Mouse (Mus musculus) urinary bladder, postnatal 14 days (tissue): Measurements from ENCODE around the gene Tgfbr3.

ENCODE experiments used
- DNase-seq: peaks from one replicate; pipeline ENCODE4 v3.0.0; 2021; ENCODE audit warnings: low spot score

Gene Tgfbr3

DNA sequence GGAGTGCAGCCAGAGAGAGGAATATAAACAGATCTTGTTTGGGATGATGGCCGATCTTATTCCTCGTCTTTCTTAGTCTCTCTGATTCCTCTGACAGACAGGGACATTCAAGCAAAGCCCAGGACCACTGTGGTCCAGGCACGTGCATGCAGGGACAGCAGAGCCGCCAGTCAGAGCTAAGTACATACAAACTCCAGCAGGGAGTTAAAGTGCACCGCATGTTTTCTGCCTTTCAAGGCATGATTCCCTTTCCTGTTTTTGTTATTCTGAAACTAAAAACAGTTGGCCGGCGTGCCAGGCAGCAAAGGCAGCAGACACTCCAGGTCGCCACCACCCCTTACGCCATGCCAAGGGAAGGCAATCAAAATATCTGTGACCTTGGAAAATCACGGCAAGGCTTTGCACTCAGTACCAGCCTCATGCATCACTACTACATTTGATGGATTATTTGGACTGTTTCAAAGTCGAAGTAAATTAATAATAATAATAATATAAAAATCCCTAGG lies 143.3 kb downstream of the Tgfbr3 start:
- no peak for DNase-seq

DNA sequence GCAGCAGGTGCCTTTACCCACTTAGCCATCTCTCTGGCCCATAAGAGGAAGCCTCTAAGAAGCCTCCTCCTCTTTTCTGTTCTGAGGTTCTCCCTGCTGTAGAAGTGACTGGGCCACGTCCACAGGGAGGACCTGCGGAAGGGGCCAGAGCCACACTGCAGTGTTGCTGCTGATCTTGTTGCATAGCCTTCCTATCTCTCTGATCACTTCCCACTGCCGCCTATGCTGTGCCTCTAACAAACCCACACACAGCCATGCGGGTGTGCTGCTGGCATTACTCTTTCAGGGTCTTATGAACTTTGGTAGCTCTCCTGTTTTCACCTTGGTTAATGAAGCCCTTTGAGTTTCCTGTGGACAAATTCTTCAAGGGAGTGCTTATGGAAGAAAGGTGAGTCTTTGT lies 144.3 kb downstream of the Tgfbr3 start:
- DNase-seq: no peak

DNA sequence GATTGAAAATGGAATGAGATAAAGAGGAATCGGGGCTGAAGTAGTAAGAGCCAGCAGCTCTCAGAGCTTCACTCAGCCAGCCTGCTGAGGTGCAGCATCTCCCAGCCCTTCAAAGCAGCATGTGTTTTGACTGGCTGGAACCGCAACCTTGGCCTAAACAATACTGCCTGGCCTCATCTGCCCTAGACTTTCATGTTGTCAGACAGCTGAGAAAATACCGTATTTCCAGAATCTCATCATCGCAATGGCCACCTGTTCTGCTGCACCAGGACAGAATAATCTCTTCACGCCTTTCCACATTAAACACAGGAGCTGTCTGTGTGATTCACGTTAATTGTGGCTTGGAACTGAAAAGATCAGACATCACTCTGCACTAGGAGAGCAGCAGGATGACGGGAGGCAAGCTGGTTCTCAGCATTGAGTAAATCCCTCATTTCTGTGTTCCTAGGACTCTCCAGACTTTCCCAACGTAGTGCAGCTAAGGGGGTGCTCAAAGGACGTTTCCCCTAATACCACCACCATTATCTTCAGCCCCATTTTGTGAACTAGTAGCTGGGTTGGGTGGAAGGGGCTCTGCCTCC lies 145.1 kb downstream of the Tgfbr3 start:
- no peak for DNase-seq

DNA sequence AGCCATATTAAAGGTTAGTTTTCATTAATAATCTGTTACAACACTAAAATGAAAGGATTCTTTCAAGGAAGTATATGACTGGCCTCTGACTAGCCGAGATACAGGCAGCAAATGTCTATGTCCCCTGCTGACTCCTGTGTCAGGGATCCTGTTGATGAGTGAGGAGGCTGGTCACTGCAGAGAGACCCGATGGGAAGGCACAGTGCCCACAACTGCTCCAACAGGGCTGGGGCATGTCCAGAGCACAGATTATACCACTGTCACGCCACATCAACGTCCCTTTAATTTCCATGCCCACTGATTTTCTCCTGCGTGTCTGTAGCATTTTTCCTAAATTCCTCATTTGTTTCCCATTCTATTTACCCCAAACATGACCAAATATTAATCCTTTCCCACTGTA lies 146.0 kb downstream of the Tgfbr3 start:
- no peak for DNase-seq

DNA sequence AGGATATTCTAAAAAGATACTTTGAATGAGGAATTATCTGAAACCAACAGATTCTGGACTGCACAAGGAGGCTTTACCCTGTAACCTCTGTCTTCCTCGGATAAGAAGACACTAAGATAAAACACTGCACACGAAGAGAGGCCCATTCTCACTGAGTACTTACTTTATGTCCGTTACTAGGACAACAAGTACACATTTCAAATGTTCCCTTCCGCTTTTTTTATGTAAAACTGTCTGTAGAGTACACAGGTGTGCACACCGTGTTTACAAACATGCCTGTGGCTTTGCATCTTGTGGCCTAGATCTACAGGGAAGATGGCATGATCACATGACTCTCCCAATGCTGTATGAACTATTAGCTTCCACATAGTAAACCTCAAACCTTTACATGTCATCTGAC lies 146.6 kb downstream of the Tgfbr3 start:
- no peak for DNase-seq

DNA sequence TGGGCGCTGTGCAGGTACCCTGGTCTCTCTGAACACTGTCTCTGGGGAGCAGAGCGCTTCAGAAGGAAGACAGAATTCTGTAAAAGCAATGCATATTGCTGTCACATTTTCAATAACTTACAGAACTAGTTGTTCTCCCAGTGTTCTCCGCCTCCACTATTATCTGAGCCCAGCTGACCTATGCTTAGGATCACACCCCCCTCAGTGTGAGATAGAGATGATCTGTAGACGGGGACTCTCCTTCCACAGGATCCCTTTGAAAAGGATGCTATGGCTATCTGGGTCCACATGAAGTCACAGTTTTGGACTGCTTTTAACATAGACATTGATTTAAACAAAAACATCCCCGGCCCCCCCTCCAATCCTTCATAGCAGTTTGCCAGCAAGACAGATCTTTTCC lies 148.1 kb downstream of the Tgfbr3 start:
- no peak for DNase-seq

DNA sequence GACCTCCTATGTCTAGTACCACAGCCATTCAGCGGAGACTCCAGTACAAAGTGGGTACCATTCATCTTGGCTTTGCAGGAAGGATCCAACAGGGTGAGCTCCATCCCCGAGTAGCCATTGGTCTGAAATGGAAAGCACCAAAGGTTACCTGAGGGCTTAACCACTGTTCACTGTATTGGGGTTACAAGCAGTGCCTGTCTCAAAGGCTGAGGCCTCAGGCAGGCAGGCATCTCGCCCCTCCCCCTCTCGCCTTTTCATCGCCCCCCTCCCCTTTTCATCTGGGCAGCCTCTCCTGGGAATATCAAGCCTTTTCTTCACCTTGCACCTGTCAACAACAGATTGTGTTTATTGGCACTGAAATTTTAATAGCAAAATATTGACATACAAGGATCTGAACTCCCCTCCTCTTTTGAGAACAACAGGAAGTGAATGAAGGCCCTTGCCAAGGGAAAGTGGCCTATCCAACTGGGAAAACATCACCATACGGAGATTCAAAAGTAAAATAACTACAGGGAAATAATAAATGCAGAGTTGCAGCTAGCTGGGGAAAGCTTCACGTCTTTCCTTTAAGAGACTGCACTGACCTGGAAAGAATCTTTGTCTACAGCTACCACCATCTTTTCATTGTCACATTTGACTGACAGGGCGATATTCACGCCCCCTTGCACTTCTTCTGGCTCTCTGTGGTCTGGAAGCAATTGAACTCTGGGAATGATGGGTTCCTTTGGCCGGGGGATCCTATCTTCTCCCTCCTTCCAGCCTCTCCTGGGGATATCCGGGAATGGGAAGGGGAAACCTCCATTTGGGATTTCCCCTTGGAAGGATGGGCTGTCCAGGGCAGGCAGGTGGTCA lies 149.4 kb downstream of the Tgfbr3 start:
- DNase-seq: no peak

DNA sequence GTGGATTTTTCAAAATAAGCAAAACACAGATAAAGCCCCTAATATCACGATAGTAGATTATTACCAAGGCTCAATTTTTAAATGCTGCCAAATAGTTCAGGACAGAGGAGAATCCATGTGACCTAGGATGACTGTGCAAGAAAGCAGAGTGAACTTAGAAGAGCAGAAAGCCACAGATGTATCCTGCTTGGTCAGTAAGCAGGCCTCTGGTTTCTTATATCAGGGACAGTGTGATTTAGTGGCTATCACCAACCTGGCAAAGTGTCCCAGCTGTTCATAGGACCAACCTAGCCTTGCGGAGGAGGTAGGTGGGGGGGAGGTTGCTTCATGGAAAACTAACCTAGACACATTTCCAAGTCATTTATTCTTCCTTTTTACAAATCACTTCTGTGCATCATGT lies 156.1 kb downstream of the Tgfbr3 start:
- DNase-seq: no peak

DNA sequence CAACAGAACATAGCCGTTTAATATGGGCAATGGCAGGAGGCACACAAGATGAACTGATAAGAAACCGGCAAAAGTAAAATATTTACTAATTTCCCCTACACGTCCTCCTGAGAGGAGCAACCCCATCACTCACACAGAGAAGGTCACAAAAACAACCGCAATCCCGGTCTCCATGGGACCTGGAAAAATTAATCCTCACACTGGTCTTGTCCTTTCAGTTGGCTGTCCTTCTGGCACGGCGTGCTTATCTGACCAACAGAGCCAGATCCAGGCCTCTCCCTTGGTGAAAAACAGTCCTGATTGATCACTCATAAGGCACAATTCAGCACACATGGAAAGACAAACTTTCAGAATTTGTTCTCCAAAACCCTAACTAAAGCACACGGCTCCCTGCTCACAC lies 157.2 kb downstream of the Tgfbr3 start:
- no peak for DNase-seq

DNA sequence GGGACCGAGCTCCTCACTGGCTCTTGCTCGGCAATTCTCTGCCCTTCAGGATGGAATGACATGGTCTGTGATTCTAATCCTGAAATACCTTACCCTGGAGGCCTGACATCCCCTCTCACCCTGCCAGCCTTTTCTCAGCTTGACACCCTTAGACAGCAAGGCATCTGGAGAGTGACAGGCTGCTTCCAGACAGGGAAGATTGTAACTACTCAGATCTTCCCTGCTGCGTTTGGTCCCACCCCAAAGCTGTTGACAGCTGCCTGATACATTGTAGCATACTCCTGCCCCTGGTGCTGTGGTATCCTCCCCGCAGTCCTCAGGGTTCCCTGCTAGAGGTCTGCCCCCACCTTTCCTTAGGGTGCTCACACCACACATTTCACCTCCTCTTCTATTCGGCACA lies 160.1 kb downstream of the Tgfbr3 start:
- DNase-seq: no peak

DNA sequence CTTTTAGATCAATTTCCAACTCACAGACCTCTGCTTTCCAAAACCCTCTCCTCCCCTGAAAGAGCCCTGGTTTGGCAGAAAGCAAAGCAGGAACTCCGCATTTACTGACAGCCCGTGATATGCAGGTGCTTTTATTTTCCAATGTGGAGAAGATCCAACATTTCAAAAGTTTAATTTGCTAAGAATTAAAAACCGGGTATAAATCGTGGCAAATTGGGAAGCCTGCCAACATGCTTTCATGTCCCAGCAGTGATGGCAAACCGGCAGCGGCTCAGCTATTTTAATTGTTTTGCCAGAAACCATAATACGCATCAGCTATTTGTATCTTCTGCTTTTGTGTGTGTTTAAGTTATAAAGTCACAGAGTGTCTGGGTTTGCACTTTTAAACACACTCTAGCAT lies 162.9 kb downstream of the Tgfbr3 start:
- DNase-seq: no peak

DNA sequence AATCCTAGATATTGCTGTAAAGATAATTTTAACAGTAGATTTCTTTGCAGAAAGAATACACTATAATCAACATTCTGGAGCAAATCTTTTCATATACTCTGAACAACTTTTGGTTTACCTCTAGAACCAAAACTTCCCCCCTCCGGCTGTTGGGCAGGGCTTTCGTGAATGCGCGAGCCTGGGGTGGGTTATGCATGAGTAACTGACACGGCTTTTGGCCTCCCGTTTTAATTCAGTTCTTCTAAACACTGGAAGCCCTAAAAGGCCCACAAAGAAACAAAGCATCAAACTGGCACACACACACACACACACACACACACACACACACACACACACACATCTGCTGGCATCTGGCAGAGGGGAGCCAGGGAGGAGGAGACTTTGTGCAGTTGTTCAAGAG lies 164.3 kb downstream of the Tgfbr3 start:
- no peak for DNase-seq

DNA sequence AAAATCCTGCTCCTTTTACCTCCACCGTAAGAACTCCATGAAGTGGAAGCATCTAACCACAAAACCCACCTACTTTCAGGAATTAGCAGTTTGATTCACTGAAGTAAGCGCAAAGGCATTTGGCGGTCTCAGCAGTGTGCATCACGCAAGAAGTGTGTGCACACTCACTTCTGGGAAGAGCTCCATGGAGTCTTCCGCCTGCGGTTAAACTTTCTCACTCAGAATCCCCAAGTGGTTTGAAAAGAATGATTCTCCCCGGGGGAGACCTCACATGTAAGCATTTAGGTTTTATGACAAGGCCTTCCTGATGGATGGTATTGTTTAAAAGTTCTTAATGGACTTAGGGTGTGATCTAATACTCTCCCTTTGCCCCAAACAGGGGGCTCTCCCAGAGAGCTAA lies 164.9 kb downstream of the Tgfbr3 start:
- no peak for DNase-seq

DNA sequence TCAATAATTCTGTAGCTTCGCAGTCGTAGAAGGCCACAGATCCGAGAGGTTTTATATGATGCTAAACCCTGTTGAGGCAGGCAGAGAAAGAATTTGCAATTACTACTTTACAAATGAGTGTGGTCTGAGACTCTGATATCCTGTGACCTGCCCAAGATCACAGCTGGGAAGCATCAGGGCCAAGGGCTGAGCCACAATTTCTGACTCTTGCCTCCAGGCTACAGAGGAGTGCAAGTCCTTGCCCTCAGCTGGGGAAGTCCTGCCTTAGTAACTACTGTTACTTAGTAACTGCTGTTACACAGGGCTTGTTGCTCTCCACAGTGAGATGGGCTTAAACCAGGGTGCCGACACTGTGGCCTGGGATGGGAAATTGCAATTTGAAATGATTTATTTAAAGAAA lies 166.8 kb downstream of the Tgfbr3 start:
- peak; percentile 43 for DNase-seq

DNA sequence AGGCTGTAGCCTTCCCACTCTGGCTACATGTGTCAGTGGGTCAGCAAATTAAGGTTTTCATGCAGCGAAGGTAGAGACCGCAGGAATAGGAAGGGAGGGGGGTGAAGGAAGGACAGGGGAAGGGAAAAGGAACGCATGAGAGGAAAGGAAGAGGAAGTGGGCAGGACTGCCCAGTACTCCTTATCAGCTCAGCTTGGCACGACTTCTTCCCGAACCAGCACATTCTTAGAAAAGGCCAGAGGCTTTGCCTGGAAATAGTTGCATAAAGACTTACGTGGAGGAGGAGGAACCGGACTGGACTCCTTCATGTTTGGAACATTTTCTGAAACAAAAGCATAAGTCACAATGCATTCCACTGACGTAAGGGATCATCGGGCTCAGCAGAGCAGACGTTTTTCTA lies 168.3 kb downstream of the Tgfbr3 start:
- peak; percentile 43 for DNase-seq

DNA sequence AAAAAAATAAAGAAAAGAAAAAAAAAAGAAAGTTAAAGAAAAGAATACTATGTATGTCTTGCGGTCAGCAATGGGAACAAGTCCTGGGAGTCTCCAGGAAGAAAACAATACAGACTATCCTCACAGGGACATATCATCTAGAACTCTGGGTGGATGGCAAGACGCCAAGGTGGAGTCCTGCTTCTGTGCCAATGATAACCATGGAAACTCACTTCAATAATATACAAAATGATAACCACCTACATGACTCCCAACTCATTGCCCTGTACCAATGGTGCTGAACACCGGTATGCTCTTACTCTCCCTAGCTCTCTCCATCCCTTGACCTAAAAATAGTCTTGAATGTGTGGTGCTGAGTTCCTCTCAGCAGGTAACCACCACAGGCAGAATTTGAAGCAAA lies 168.8 kb downstream of the Tgfbr3 start:
- DNase-seq: peak; percentile 38

DNA sequence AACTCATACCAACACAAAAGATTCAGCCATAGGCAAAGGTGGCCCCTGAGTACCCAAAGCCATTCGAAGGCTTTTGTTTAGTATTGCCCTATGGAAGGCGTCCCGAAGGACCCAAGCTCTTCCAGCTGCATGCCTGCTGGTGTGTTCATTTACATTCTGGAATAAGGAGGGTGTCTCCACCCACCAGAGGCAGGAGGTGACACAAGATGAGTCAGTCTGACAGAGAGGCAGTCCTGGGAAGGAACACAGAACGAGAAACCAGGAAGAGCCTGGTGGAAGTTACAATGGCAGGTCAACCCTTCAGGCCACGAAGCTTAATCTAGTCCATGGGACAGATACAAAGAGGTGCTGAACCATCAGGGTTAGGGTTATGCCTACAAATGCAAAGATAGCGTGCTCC lies 169.5 kb downstream of the Tgfbr3 start:
- no peak for DNase-seq

DNA sequence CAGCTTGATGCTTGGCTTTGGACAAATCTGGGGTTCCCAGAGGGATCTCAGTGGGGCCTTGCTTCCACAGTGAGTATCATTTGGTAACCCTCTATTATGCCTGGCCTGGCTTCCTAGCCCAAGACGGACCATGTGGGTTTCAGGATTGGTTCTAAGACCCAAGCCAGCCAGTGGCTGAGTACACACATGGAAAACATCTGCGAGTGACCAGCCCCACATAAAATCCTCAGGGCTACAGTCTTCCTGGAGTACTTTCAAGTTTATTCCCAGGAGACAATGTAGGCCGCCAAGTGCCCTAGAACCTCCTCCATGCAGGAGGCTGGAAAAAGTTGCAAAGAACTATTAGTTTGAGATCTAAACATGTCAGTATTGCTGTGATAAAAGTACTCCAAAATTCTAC lies 172.6 kb downstream of the Tgfbr3 start:
- DNase-seq: peak; percentile 68

DNA sequence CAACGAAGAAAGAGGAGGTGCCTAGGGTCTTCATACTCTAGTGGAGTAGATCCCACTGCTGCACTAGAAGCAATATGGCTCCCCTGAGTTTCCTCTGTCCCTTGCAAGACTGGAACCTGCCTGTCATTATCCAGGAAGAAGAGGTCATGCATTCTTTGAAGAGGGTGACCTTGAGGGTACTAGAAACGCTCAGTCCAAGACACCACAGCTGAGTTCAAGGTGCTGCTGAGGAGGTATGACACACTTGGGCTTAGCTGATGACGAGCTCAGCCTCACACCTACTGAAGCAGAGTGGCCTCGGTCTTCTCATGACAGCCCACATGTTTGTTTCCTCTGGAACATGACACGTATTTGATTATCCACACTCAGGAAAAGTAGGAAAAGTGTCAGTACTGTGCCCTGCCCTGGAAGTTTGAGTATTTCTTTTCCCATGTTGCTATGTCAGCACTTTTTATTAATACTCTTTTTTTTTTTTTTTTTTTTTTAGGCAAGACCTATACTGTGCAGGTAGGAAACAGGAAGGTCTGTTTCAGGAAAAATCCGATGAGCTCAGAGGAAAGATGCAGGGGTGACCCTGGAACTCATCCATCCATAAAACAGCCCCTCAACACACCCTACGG lies 176.7 kb downstream of the Tgfbr3 start:
- DNase-seq: no peak

DNA sequence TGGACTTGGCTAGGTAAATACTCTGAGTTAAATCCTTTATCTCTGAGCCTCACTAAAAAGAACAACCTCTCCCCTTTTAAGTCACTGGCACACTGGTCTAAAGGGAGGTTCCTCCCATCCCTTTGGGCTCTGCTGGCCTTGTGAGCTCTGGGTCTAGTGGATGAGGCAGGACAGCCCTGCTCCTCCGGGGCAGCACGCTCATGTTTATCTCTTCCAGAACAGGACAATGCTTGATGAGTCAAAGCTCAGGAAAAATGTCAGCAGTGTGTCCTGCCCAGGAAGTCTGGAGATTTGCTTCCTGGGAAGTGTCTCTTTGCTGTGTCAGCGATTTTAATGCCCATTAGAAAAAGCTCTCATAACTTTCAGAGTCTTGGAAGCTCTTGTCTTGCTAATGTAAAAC lies 177.6 kb downstream of the Tgfbr3 start:
- no peak for DNase-seq

DNA sequence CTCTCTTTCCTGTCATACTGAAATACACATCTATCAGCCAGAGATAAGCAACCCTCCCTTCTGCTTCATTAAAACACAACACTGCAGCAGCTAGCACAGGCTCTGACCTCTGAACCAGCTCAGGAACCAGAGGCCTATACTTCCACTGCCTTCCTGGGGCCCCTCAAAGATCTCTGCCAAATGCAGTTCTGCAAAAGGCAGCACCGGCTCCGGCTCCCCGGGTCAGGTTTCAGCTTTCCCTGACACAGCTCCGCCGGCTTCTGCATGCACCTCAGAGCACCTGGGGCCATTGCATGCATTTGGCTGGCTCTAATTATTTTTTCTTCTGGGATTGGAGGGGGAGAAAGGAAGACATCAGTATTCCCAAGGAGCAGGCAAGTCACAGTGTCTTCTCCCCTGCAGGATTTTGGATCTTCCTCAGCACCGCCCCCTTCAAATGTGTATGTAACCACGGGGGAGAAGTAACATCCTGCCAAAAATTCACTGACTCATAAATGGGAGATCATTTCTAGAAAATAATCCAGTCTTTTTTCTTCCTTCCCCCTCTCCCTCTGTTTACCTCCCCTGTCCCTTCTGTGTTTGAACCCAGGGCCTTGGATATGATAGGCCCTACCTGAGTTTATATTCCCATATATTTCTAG lies 178.4 kb downstream of the Tgfbr3 start:
- DNase-seq: no peak

DNA sequence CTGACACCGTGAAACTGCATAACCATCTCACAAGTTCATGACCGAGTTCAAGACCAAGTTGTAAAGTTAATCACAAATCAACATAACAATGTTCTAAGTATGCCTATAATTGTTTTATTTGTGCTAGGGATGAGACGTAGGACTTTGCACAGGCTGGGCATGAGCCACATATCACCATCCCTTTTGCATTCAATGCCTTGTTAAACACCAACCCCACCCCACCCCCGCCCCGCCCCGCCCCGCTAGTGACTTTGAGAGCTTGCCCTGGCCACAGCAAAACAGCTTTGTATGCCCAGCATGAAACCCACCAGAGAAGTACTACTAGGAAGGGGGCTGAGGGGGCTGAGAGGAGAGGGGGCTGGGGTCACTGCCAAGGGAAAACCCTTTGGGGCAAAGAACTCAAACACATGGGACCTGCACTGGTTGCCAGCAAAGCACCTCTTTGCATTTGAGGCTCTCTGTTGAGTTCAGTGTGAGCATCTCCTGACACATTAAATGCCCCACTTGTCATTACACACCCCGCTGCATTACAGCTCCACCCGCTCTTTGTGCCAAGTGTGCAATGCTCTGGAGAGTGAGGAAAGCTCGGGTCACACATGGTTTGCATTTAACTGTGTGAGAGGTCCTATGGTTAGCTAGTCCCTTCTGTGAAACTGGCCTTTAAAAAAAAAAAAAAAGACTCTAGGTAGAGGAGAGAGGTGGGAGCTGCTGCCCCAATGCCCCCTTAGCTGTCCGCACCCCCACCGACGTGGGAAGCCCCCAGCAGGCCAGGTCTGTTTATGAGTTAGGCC lies 179.1 kb downstream of the Tgfbr3 start:
- DNase-seq: no peak
